Mouse (Mus musculus): Measurements from ENCODE around the gene Plpp4. TPM values are rescaled to one million over a fixed set of nuclear protein-coding genes. Genes with fewer than 3 reads are reported as not detected.

Gene Plpp4
- total RNA-seq, 2 experiments from 2014 or later, result not detected

DNA sequence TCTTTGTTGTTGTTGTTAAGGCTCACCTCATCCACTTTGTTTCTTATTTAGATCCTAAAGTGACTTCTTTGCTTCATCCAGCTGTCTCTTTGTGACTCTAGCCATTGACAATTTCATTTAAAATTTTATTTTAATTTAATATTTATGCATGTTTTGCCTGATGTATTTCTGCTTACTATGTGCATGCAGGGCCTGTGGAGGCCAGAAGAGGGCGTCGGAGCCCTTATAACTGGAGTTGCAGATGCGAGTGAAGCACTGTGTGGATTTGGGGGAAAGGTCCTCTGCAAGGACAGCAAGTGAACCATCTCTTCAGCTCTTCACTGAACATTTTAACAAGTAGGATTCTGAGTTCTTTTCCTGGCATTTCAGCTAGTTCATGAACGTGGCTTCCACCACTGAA, 172.0 kb downstream of the Plpp4 start:
- no peak for TF ChIP-seq CTCF (IDR thresholded peaks at IDR 0.05)
- Histone ChIP-seq H3K27ac (no peak overlapping the region), H3K4me3 (no peak overlapping the region)
- intact Hi-C loops (cut with DNase I), result no loop called here
- DNase-seq, result no peak

DNA sequence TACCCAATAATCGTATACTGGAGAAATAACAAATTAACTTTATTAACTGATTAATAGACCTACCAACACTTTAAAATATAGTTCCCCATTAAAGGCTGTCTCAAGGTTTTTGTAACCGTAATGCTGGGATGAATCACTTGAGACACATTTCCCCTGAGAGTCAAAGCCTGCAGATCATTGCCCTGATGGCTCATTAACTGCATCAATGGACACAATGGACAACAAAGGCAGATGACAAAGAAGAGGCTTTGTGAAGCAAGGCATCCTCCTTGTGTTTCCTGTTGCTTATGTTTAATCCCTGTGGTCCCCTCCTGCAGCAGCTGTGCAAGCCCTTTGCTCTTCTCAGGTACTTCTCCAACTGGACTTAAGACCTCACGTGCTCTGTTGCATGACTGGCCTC, 173.1 kb downstream of the Plpp4 start:
- intact Hi-C loops (cut with DNase I), result no loop called here
- no peak overlapping the region for H3K27ac ChIP-seq
- DNase-seq, result no peak

More for the DNA sequence above, 173.1 kb downstream of the Plpp4 start:
- TF ChIP-seq CTCF (IDR thresholded peaks at IDR 0.05), result no peak
- H3K4me3 ChIP-seq, result no peak overlapping the region
